Mouse (Mus musculus) kidney, postnatal 0 days (tissue): ENCODE results near the gene Ppib. TPM values are rescaled to one million over a fixed set of nuclear protein-coding genes. Genes with fewer than 3 reads are reported as not detected.

Source experiments
- ATAC-seq: fragments of 200-750 bp; cut with Nextera tagmentation; replicated peaks from 2 replicates; pipeline ENCODE4 v1.8.0; 2017; ENCODE audit warnings: low read depth, moderate number of reproducible peaks, moderate TSS enrichment, moderate library complexity; ENCODE audit not compliant: low FRiP score
- DNase-seq: peaks from one replicate; pipeline ENCODE4 v3.0.0-alpha.2; 2016; ENCODE audit warnings: low spot score
- H3K27ac ChIP-seq: fragments of 300-500 bp; sonication (generic); 2 replicates; pipeline ENCODE4 v1.5.1; 2014; ENCODE audit warnings: mild to moderate bottlenecking
- H3K27me3 ChIP-seq: fragments of 300-500 bp; sonication (generic); 2 replicates; pipeline ENCODE4 v1.6.1; 2014; ENCODE audit warnings: low read length, mixed read lengths; ENCODE audit not compliant: insufficient read depth
- H3K36me3 ChIP-seq: fragments of 300-500 bp; sonication (generic); 2 replicates; pipeline ENCODE4 v1.6.1; 2014; ENCODE audit warnings: low read length, mixed read lengths; ENCODE audit not compliant: insufficient read depth
- H3K4me1 ChIP-seq: fragments of 300-500 bp; sonication (generic); replicated peaks from 2 replicates; pipeline ENCODE4 v1.6.1; 2014; ENCODE audit warnings: antibody characterized with exemption, low read length, mixed read lengths; ENCODE audit not compliant: insufficient read depth
- H3K4me2 ChIP-seq: fragments of 300-500 bp; sonication (generic); 2 replicates; pipeline ENCODE4 v1.6.1; 2014; ENCODE audit warnings: mild to moderate bottlenecking, low read length, moderate library complexity, mixed read lengths
- H3K4me3 ChIP-seq: fragments of 300-500 bp; sonication (generic); replicated peaks from 2 replicates; pipeline ENCODE4 v1.5.1; 2014; ENCODE audit warnings: low read depth, low read length
- H3K9ac ChIP-seq: fragments of 300-500 bp; sonication (generic); 2 replicates; pipeline ENCODE4 v1.6.1; 2014; ENCODE audit warnings: low read depth, low read length
- H3K9me3 ChIP-seq: fragments of 300-500 bp; sonication (generic); replicated peaks from 2 replicates; pipeline ENCODE4 v1.6.1; 2016; ENCODE audit warnings: low read length, inconsistent platforms, mixed read lengths
- CTCF ChIP-seq: IDR thresholded peaks from 2 replicates; pipeline ENCODE4 v1.5.1; 2016; ENCODE audit warnings: antibody characterized with exemption, low read depth, mild to moderate bottlenecking, moderate library complexity
- WGBS: fragments of 180-500 bp; shearing (Covaris S2); extraction: QIAGEN DNeasy Blood & Tissue Kit; methylation state at CpG from one replicate; pipeline ENCODE4 v1.1.7; 2014; 5-methylcytosine and 5-hydroxymethylcytosine counted together
- polyA plus RNA-seq: library from polyadenylated mRNA; unstranded; fragments of >200 nt; fragmentation: Nextera tagmentation; extraction: Ambion mirVana; gene quantifications from 2 replicates; pipeline ENCODE4 v1.2.1, GENCODE M21; 2015

Ppib gene
- polyA plus RNA-seq, 1 experiment from 2014 or later: 789 TPM

DNA sequence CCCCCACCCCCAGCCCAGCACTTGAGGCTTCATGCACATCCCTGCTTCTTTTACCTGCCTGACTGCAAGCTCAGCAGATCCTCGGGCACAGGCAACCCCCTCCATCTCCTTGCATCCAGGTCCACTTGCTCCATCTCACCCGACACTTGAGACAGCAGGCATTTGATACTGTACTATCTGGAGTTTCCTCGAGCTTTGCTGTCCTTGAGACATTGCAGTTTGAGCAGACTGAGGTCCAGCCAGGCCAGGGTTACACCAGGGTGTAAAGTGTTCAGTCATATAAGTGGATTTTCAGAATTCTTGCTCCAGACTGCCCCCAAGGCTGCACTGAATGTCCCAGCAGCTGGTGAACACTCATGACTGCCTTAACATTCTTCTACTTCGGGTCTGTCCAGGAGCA, 17.7 kb upstream of the Ppib start:
- no peak for DNase-seq
- H3K9ac ChIP-seq: no peak overlapping the region

GRCm38 (mm10) chr9:66043241-66043640, 16.8 kb upstream of the Ppib start:
- no peak for ATAC-seq
- Histone ChIP-seq H3K9ac (no peak overlapping the region), H3K4me3 (no peak overlapping the region), H3K4me2 (no peak overlapping the region), H3K27ac (no peak overlapping the region), H3K27me3 (no peaks in the 10 kb centered on the region), H3K4me1 (no peaks in the 10 kb centered on the region), H3K36me3 (peaks cover 14% of the 10 kb centered on the region), H3K9me3 (no peaks in the 10 kb centered on the region)
- TF ChIP-seq CTCF: no peak
- WGBS: 97% methylated on average over 3 of the region's 3 CpGs
- no peak for DNase-seq

More for the DNA sequence above, 17.7 kb upstream of the Ppib start:
- H3K4me1 ChIP-seq: no peaks in the 10 kb centered on the region
- H3K27ac ChIP-seq: no peak overlapping the region
- no peaks in the 10 kb centered on the region for H3K9me3 ChIP-seq
- no peak for TF ChIP-seq CTCF
- peaks cover 21% of the 10 kb centered on the region for H3K36me3 ChIP-seq
- no peak overlapping the region for H3K4me2 ChIP-seq
- no peaks in the 10 kb centered on the region for H3K27me3 ChIP-seq
- 56% methylated on average over 4 of the region's 4 CpGs for WGBS
- ATAC-seq: no peak
- H3K4me3 ChIP-seq: no peak overlapping the region

DNA sequence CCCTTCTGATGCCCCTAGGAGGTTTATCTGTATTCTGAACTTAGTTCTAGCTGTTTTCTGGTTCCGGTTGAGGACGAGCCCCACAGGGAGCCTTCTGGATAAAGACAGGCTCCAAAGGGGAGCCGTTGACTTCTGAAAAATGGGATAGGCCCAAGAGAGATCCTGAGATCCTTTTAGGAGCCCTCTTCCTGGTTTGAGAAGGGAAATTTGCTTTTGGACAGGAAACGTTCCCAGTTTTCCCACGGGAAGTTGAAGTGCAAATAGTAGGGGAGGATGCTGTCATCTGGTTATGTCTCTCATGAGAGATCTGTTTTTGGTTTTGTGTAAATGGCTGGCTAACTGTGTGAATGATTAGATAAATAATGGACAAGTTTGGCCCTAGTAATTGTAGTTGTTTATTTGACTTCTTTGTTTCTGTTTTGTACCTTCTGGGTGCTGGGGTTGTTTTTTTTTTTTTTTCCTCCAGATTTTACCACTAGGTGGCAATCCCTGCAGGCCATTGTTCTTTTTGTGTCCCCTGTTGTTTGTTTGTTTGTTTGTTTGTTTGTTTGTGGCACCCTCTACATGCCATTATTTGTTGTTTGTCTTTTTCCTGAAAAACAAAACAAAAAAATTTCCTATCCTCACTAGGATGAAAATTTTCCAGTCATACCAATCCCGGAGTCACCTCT, 10.0 kb upstream of the Ppib start:
- ATAC-seq (no peak), DNase-seq (no peak)
- Histone ChIP-seq H3K4me3 (no peak overlapping the region), H3K9me3 (no peaks in the 10 kb centered on the region), H3K4me2 (no peak overlapping the region), H3K27ac (peak overlapping the region; percentile 50; the same call in 1 of the 2 replicates), H3K9ac (no peak overlapping the region), H3K36me3 (no peaks in the 10 kb centered on the region), H3K4me1 (peaks cover 9% of the 10 kb centered on the region), H3K27me3 (no peaks in the 10 kb centered on the region)
- WGBS: 58% methylated on average over 6 of the region's 6 CpGs
- peak; percentile 38; the same call in 1 of the 2 replicates for TF ChIP-seq CTCF

DNA sequence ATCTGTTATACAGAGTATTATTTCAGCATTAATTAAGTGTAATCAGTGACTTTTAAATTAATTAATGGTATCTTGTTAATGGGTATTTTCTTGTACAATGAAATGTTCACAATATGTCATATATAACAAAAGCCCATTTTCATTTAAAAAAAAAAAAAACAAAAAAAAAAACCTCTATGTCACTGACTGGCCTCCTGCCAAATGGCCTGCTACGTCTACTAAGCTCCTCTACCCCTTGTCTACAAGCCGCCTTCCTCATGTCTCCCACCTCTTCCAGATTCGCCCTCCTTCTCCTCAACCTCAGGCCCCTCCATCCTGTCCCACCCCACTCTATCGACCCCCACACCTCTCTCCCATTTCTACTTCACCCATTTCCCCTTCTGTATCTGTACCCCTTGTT, 8.5 kb upstream of the Ppib start:
- H3K4me3 ChIP-seq: no peak overlapping the region
- no peak for TF ChIP-seq CTCF
- 69% methylated on average over 4 of the region's 4 CpGs for WGBS
- no peaks in the 10 kb centered on the region for H3K36me3 ChIP-seq
- no peaks in the 10 kb centered on the region for H3K27me3 ChIP-seq
- H3K9me3 ChIP-seq: no peaks in the 10 kb centered on the region
- DNase-seq (no peak), ATAC-seq (no peak)
- no peak overlapping the region for H3K27ac ChIP-seq
- H3K9ac ChIP-seq: no peak overlapping the region
- H3K4me1 ChIP-seq: peaks cover 9% of the 10 kb centered on the region
- H3K4me2 ChIP-seq: no peak overlapping the region

GRCm38 (mm10) chr9:66052731-66053130, 7.3 kb upstream of the Ppib start:
- ATAC-seq (no peak), DNase-seq (no peak)
- Histone ChIP-seq H3K36me3 (no peaks in the 10 kb centered on the region), H3K4me1 (peaks cover 9% of the 10 kb centered on the region), H3K9ac (no peak overlapping the region), H3K27me3 (no peaks in the 10 kb centered on the region), H3K27ac (no peak overlapping the region), H3K4me2 (no peak overlapping the region), H3K4me3 (no peak overlapping the region), H3K9me3 (no peaks in the 10 kb centered on the region)
- WGBS: 87% methylated on average over 1 of the region's 1 CpGs
- no peak for TF ChIP-seq CTCF

- Histone ChIP-seq H3K27me3 (no peaks in the 10 kb centered on the region), H3K9me3 (no peaks in the 10 kb centered on the region), H3K36me3 (no peaks in the 10 kb centered on the region), H3K4me3 (no peak overlapping the region), H3K27ac (no peak overlapping the region), H3K4me1 (peaks cover 9% of the 10 kb centered on the region), H3K4me2 (no peak overlapping the region), H3K9ac (no peak overlapping the region)
- WGBS: 51% methylated on average over 1 of the region's 1 CpGs
- ATAC-seq: no peak
- peak; percentile 38; the same call in 1 of the 2 replicates for TF ChIP-seq CTCF
- DNase-seq: no peak
These were observed 6.4 kb upstream of the Ppib start for GRCm38 (mm10) chr9:66053620-66054019.

DNA sequence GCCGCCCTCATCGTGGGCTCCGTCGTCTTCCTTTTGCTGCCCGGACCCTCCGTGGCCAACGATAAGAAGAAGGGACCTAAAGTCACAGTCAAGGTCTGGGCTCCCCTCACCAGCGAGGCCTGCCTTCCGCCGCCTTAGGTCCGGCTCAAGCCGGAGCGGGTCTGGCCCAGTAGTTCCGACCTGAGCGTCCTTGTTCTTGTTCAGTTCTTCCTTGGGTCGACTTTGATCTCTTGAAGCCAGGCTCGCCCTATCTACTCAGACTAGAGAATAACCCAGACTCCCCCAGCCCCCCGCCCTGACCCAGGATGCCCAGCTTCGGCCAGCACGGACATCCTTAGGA, 256 bp downstream of the Ppib start:
- Histone ChIP-seq H3K4me1 (no peaks in the 10 kb centered on the region), H3K36me3 (peaks cover 25% of the 10 kb centered on the region), H3K4me2 (peak overlapping the region; percentile 73), H3K4me3 (peak overlapping the region; percentile 62), H3K27ac (peak overlapping the region; percentile 86), H3K9ac (peak overlapping the region; percentile 85), H3K9me3 (no peaks in the 10 kb centered on the region), H3K27me3 (no peaks in the 10 kb centered on the region)
- 0% methylated on average over 19 of the region's 20 CpGs for WGBS
- peak; percentile 78 for ATAC-seq
- DNase-seq: no peak
- TF ChIP-seq CTCF: no peak
